Mouse (Mus musculus): ENCODE measurements around the gene Dip2c. TPM values are rescaled to one million over a fixed set of nuclear protein-coding genes. Genes with fewer than 3 reads are reported as not detected.
A peak's percentile ranks its signal among the peaks of the same experiment; 100 is the strongest.

Dip2c gene
- polyA plus RNA-seq, 1 experiment from 2014 or later: 10.3 TPM

DNA sequence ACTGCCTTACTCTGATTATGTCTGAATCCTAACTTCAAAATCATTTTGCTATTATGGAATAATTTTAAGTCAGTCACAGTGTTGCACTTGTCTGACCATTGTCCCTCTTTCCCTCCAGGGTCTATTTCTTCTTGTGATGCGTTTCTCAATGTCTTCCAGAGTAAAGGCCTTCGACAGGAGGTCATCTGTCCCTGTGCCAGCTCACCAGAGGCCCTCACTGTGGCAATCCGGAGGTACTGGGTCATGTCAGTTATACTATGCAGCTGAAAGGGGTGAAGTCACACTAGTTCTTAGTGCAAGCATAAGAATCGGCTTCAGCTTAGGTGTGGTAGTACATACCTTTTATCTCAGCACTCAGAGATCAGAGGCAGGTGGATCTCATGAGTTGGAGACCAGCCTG, 300.4 kb downstream of the Dip2c start:
- Histone ChIP-seq H3K4me3 (replicated peaks) (no peak overlapping the region), H3K9ac (replicated peaks) (no peak overlapping the region), H3K9me3 (no peaks in the 10 kb centered on the region), H3K4me1 (replicated peaks) (no peaks in the 10 kb centered on the region), H3K4me2 (replicated peaks) (no peak overlapping the region), H3K27me3 (no peaks in the 10 kb centered on the region), H3K36me3 (peaks cover 19% of the 10 kb centered on the region; the same call in 1 of the 2 replicates), H3K27ac (no peak overlapping the region)
- ATAC-seq: no peak
- WGBS: 89% methylated on average over 4 of the region's 4 CpGs

- H3K27me3 ChIP-seq: no peaks in the 10 kb centered on the region
- ATAC-seq: no peak
These were observed 302.1 kb downstream of the Dip2c start for GRCm38 (mm10) chr13:9578456-9578855.

GRCm38 (mm10) chr13:9581821-9582220, 305.5 kb downstream of the Dip2c start:
- H3K9ac ChIP-seq (replicated peaks): no peak overlapping the region
- no peaks in the 10 kb centered on the region for H3K27me3 ChIP-seq
- no peak overlapping the region for H3K4me3 ChIP-seq (replicated peaks)
- H3K36me3 ChIP-seq: peaks cover 11% of the 10 kb centered on the region; the same call in 1 of the 2 replicates
- H3K9me3 ChIP-seq: no peaks in the 10 kb centered on the region
- peaks cover 13% of the 10 kb centered on the region for H3K4me1 ChIP-seq (replicated peaks)
- H3K4me2 ChIP-seq (replicated peaks): no peak overlapping the region
- H3K27ac ChIP-seq: no peak overlapping the region
- no peak for ATAC-seq

More at GRCm38 (mm10) chr13:9578456-9578855, 302.1 kb downstream of the Dip2c start:
- no peak overlapping the region for H3K27ac ChIP-seq
- peaks cover 4% of the 10 kb centered on the region for H3K4me1 ChIP-seq (replicated peaks)
- H3K9ac ChIP-seq (replicated peaks): no peak overlapping the region
- H3K36me3 ChIP-seq: peaks cover 14% of the 10 kb centered on the region; the same call in 1 of the 2 replicates
- H3K9me3 ChIP-seq: no peaks in the 10 kb centered on the region
- WGBS: 91% methylated on average over 4 of the region's 4 CpGs
- H3K4me3 ChIP-seq (replicated peaks): no peak overlapping the region
- H3K4me2 ChIP-seq (replicated peaks): no peak overlapping the region

DNA sequence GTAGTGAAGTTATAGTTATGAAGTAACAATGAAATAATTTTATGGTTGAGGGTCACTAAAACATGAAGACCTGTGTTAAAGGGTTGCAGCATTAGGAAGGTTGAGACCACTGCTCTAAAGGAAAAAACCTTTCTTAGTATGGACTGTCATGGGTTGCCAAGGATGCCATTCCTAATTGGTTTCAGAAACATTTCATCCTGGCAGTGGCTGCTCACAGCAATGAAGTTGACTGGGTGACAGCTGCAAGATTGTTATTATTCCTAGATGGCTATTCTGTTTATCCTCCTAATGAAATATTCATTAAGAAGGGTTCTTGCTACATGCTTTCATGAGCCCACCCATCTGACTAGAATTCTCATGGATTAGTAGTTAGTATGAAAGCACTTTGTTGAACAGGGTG, 307.3 kb downstream of the Dip2c start:
- ATAC-seq: peak; percentile 73
- Histone ChIP-seq H3K9me3 (no peaks in the 10 kb centered on the region), H3K27me3 (no peaks in the 10 kb centered on the region), H3K4me1 (replicated peaks) (peaks cover 13% of the 10 kb centered on the region), H3K4me2 (replicated peaks) (no peak overlapping the region), H3K4me3 (replicated peaks) (no peak overlapping the region), H3K9ac (replicated peaks) (no peak overlapping the region), H3K27ac (peak overlapping the region; percentile 19; the same call in 1 of the 2 replicates), H3K36me3 (peaks cover 11% of the 10 kb centered on the region)

- Histone ChIP-seq H3K9ac (replicated peaks) (no peak overlapping the region), H3K4me1 (replicated peaks) (0 out of 2 replicates have a peak, but pooled peaks cover 3% of the 10 kb centered on the region), H3K4me3 (replicated peaks) (no peak overlapping the region), H3K9me3 (no peaks in the 10 kb centered on the region; the same call in 1 of the 2 replicates), H3K36me3 (peaks cover 29% of the 10 kb centered on the region; the same call in 1 of the 2 replicates), H3K4me2 (replicated peaks) (no peak overlapping the region), H3K27ac (no peak overlapping the region), H3K27me3 (no peaks in the 10 kb centered on the region)
- ATAC-seq: no peak
- WGBS: 80% methylated on average over 6 of the region's 6 CpGs
These were observed 323.2 kb downstream of the Dip2c start for GRCm38 (mm10) chr13:9599334-9600096.

DNA sequence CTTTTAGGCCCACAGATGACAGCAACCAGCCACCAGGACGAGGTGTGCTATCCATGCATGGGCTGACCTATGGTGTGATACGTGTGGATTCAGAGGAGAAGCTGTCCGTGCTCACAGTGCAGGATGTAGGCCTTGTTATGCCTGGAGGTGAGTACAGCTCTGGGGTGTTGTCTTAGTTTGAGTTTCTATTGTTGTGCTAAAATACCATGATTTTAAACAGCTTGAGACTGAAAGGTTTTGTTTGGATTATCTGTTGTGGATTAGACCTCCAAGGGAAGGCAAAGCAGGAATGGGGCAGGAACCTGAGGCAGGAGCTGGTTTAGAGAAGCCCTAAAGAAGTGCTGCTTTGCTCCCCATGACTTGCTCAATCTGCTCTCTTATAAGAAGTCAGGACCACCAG, 325.0 kb downstream of the Dip2c start:
- WGBS: 80% methylated on average over 3 of the region's 3 CpGs
- H3K9me3 ChIP-seq: no peaks in the 10 kb centered on the region
- H3K4me2 ChIP-seq (replicated peaks): no peak overlapping the region
- H3K27ac ChIP-seq: no peak overlapping the region
- 0 out of 2 replicates have a peak, but pooled peaks cover 3% of the 10 kb centered on the region for H3K4me1 ChIP-seq (replicated peaks)
- no peak overlapping the region for H3K9ac ChIP-seq (replicated peaks)
- no peak overlapping the region for H3K4me3 ChIP-seq (replicated peaks)
- no peak for ATAC-seq
- no peaks in the 10 kb centered on the region for H3K27me3 ChIP-seq
- H3K36me3 ChIP-seq: peaks cover 31% of the 10 kb centered on the region; the same call in 1 of the 2 replicates

GRCm38 (mm10) chr13:9611229-9611628, 334.9 kb downstream of the Dip2c start:
- Histone ChIP-seq H3K9me3 (no peaks in the 10 kb centered on the region), H3K9ac (replicated peaks) (no peak overlapping the region), H3K4me1 (replicated peaks) (0 out of 2 replicates have a peak, but pooled peaks cover 4% of the 10 kb centered on the region), H3K27me3 (no peaks in the 10 kb centered on the region), H3K4me3 (replicated peaks) (no peak overlapping the region), H3K36me3 (peaks cover 31% of the 10 kb centered on the region), H3K4me2 (replicated peaks) (no peak overlapping the region), H3K27ac (no peak overlapping the region)
- WGBS: 95% methylated on average over 1 of the region's 1 CpGs
- ATAC-seq: no peak

- no peak overlapping the region for H3K9ac ChIP-seq (replicated peaks)
- no peak overlapping the region for H3K27ac ChIP-seq
- H3K4me2 ChIP-seq (replicated peaks): no peak overlapping the region
- 52% methylated on average over 2 of the region's 2 CpGs for WGBS
- H3K4me1 ChIP-seq (replicated peaks): 0 out of 2 replicates have a peak, but pooled peaks cover 5% of the 10 kb centered on the region
- no peaks in the 10 kb centered on the region for H3K27me3 ChIP-seq
- peaks cover 21% of the 10 kb centered on the region for H3K36me3 ChIP-seq
- no peak for ATAC-seq
- no peak overlapping the region for H3K4me3 ChIP-seq (replicated peaks)
- no peaks in the 10 kb centered on the region for H3K9me3 ChIP-seq
These were observed 356.4 kb downstream of the Dip2c start for GRCm38 (mm10) chr13:9632684-9633083.

GRCm38 (mm10) chr13:9635951-9636350, 359.6 kb downstream of the Dip2c start:
- Histone ChIP-seq H3K9me3 (no peaks in the 10 kb centered on the region), H3K27ac (no peak overlapping the region), H3K36me3 (peaks cover 11% of the 10 kb centered on the region), H3K4me2 (replicated peaks) (no peak overlapping the region), H3K4me3 (replicated peaks) (no peak overlapping the region), H3K9ac (replicated peaks) (no peak overlapping the region), H3K27me3 (no peaks in the 10 kb centered on the region), H3K4me1 (replicated peaks) (0 out of 2 replicates have a peak, but pooled peaks cover 2% of the 10 kb centered on the region)
- WGBS: 90% methylated on average over 2 of the region's 2 CpGs
- no peak for ATAC-seq

- 0 out of 2 replicates have a peak, but pooled peaks have one; percentile 40 for ATAC-seq
These were observed 360.2 kb downstream of the Dip2c start for GRCm38 (mm10) chr13:9636505-9636904.

GRCm38 (mm10) chr13:9637949-9638348, 361.6 kb downstream of the Dip2c start:
- Histone ChIP-seq H3K36me3 (peaks cover 11% of the 10 kb centered on the region), H3K4me2 (replicated peaks) (no peak overlapping the region), H3K27ac (no peak overlapping the region), H3K27me3 (no peaks in the 10 kb centered on the region), H3K9ac (replicated peaks) (no peak overlapping the region), H3K4me3 (replicated peaks) (no peak overlapping the region), H3K4me1 (replicated peaks) (0 out of 2 replicates have a peak, but pooled peaks cover 2% of the 10 kb centered on the region), H3K9me3 (no peaks in the 10 kb centered on the region)
- 74% methylated on average over 3 of the region's 3 CpGs for WGBS
- ATAC-seq: no peak

More at GRCm38 (mm10) chr13:9636505-9636904, 360.2 kb downstream of the Dip2c start:
- 56% methylated on average over 4 of the region's 4 CpGs for WGBS
- H3K4me1 ChIP-seq (replicated peaks): 0 out of 2 replicates have a peak, but pooled peaks cover 2% of the 10 kb centered on the region
- H3K4me2 ChIP-seq (replicated peaks): no peak overlapping the region
- H3K36me3 ChIP-seq: peaks cover 11% of the 10 kb centered on the region
- no peak overlapping the region for H3K27ac ChIP-seq
- no peak overlapping the region for H3K9ac ChIP-seq (replicated peaks)
- no peak overlapping the region for H3K4me3 ChIP-seq (replicated peaks)
- H3K27me3 ChIP-seq: no peaks in the 10 kb centered on the region
- H3K9me3 ChIP-seq: no peaks in the 10 kb centered on the region

DNA sequence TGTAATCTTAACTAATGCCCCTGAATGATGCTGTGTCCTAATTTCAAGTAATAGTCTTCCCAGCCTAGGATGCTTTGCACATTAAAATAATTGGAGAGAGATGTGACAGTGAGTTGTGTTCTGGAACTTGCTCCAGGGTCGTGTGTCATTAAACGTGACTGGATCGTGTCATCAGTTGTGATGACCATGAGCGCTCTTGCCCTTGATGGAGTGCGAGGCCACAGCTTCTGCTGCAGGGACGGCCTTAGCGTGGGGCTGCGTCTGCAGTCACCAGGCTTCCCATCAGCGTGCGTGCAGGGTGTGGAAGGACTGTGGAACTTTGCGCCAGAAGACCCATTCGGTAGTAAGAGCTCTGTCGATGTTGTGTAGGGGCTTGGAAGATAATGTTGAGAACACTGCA, 372.4 kb downstream of the Dip2c start:
- H3K36me3 ChIP-seq: peaks cover 27% of the 10 kb centered on the region
- H3K4me1 ChIP-seq (replicated peaks): no peaks in the 10 kb centered on the region
- no peak overlapping the region for H3K27ac ChIP-seq
- H3K4me3 ChIP-seq (replicated peaks): no peak overlapping the region
- no peak overlapping the region for H3K9ac ChIP-seq (replicated peaks)
- 97% methylated on average over 13 of the region's 13 CpGs for whole genome bisulfite sequencing
- no peaks in the 10 kb centered on the region for H3K27me3 ChIP-seq
- H3K9me3 ChIP-seq: no peaks in the 10 kb centered on the region
- H3K4me2 ChIP-seq (replicated peaks): no peak overlapping the region
- ATAC-seq: no peak

All from midbrain, embryonic 13.5 days (tissue).